Mouse (Mus musculus) thymus, adult 2 months (tissue): ENCODE measurements around the gene Eif5b. TPM values are rescaled to one million over a fixed set of nuclear protein-coding genes. Genes with fewer than 3 reads are reported as not detected.

Experiments used
- DNase-seq: peaks from one replicate; pipeline ENCODE4 v3.0.0; 2021
- H3K27ac ChIP-seq: fragments of 200-500 bp; 2 replicates; pipeline ENCODE4 v1.5.1; 2012; ENCODE audit warnings: low read length, control low read depth; ENCODE audit not compliant: control insufficient read depth, insufficient read depth
- H3K27me3 ChIP-seq: fragments of 200-500 bp; 2 replicates; pipeline ENCODE4 v1.6.1; 2012; ENCODE audit warnings: mild to moderate bottlenecking, low read length, moderate library complexity, mixed read lengths; ENCODE audit not compliant: control insufficient read depth, insufficient read depth
- H3K36me3 ChIP-seq: fragments of 200-500 bp; 2 replicates; pipeline ENCODE4 v1.6.1; 2012; ENCODE audit warnings: mild to moderate bottlenecking, low read length, moderate library complexity; ENCODE audit not compliant: control insufficient read depth, insufficient read depth
- H3K4me1 ChIP-seq: fragments of 200-500 bp; replicated peaks from 2 replicates; pipeline ENCODE4 v1.6.1; 2012; ENCODE audit warnings: low read length; ENCODE audit not compliant: control insufficient read depth, insufficient read depth
- H3K4me3 ChIP-seq: fragments of 200-500 bp; 2 replicates; pipeline ENCODE4 v1.5.1; 2012; ENCODE audit warnings: mild to moderate bottlenecking, low read length, control low read depth, moderate library complexity; ENCODE audit not compliant: control insufficient read depth, insufficient read depth
- CTCF ChIP-seq: fragments of 200-500 bp; IDR thresholded peaks from 2 replicates; pipeline ENCODE4 v1.5.1; 2012; ENCODE audit warnings: mild to moderate bottlenecking, control low read depth, low read length, moderate library complexity, borderline replicate concordance; ENCODE audit not compliant: control insufficient read depth, poor library complexity, insufficient read depth; ENCODE audit errors: extremely low read depth
- POLR2A ChIP-seq: fragments of 200-500 bp; IDR thresholded peaks from 2 replicates; pipeline ENCODE4 v1.6.1; 2012; ENCODE audit warnings: mild to moderate bottlenecking, low read length, control low read depth, moderate library complexity; ENCODE audit not compliant: control insufficient read depth, poor library complexity, insufficient read depth; ENCODE audit errors: extremely low read depth
- WGBS: fragments of 180-500 bp; shearing (Covaris S2); methylation state at CpG from one replicate; pipeline ENCODE4 v1.1.7; 2018; 5-methylcytosine and 5-hydroxymethylcytosine counted together
- polyA plus RNA-seq: library from polyadenylated mRNA; depleted of rRNA; stranded (reverse); fragments of >200 nt; gene quantifications from 2 replicates; pipeline ENCODE4 v1.2.3, GENCODE M21; 2012; rRNA removed

Eif5b gene
- 5.1 and 6.7 TPM in 2 replicates for polyA plus RNA-seq

DNA sequence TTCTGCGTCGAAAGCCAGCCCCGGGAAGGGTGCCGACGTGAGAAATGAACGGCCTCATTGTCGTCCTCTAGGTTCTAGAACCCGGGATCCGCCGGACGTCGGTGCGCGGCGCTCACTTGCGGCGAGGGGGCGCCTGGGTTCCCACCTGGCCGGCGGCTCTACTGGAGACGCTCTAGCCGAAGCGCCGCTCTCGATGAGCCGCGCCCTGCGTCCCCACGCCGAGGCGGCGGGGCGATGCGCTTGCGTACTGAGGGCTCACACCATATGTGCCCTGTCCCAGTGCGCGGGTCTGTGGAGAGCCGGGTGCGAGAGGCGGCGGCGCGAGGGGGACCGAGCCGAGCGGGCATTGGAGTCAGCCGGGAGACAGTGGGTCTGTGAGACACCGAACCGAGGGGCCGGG is at the start of gene Eif5b, which contains the start of gene Txndc9:
Eif5b (plus strand) TSS at position 144 of the 400 bp plus-strand sequence.
Txndc9 (minus strand) TSS at position 27 of the 400 bp plus-strand sequence.
- peak; percentile 96 for DNase-seq
- H3K27ac ChIP-seq: peak within 1 kb of the TSS; percentile 71
- peak within 1 kb of the TSS; percentile 83 for H3K4me3 ChIP-seq
- 0 out of 2 replicates have a peak, but pooled peaks cover 2% of the 10 kb centered on the region for H3K4me1 ChIP-seq
- under 1% methylated on average over 50 of the region's 50 CpGs for WGBS
- H3K27me3 ChIP-seq: no peaks in the 10 kb centered on the region
- H3K36me3 ChIP-seq: peaks cover 21% of the 10 kb centered on the region
- peak; percentile 82 for TF ChIP-seq CTCF
- TF ChIP-seq POLR2A: peak; percentile 59; the same call in 1 of the 2 replicates

DNA sequence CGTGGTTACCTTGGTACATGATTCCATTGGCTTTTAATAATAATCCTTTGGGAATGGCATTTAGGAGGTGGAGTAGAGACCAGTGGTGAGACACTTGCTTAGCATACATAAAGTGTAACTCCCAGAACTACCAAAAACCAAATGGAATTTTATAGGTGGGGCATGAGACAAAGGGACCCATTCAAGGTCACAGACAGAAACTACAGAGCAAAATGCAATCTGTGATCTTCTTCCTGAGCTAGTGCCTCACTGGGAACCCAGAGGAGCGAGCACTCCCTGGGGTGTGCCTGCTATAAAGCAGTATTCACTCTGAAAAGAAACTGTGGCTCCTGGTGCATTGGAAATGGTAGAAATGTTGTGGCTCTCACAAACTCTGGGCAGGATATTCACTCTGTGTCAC is 48.9 kb upstream of the Eif5b start:
- TF ChIP-seq POLR2A (no peak), CTCF (no peak)
- Histone ChIP-seq H3K36me3 (no peaks in the 10 kb centered on the region), H3K4me1 (no peaks in the 10 kb centered on the region), H3K4me3 (no peak overlapping the region), H3K27me3 (no peaks in the 10 kb centered on the region), H3K27ac (no peak overlapping the region)
- no peak for DNase-seq
- 74% methylated on average over 2 of the region's 2 CpGs for WGBS

GRCm38 (mm10) chr1:37954786-37955185 is 43.0 kb upstream of the Eif5b start:
- Histone ChIP-seq H3K27me3 (no peaks in the 10 kb centered on the region), H3K4me3 (no peak overlapping the region)
- 96% methylated on average over 7 of the region's 7 CpGs for WGBS

DNA sequence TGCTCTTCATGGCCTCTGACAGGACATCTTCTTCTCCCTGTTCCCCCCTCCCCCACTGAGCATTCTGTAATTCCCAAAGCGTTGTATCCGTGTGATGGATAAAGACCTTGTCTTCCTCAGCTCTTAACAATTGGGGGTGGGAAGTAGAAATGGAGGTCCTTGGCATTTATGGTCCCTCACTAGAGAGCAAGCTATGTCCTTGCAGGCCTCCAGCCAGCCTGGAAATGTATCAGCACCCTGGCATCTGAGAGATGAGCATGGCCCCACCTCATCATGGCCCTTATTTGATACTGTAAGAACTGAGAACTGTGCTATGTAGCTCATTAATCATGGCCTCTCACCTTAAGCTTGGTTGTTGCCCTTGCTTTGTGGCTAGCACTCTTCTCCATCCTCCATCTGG is 42.6 kb upstream of the Eif5b start:
- H3K4me1 ChIP-seq: no peaks in the 10 kb centered on the region
- no peak for TF ChIP-seq POLR2A
- TF ChIP-seq CTCF: no peak
- no peaks in the 10 kb centered on the region for H3K36me3 ChIP-seq
- no peaks in the 10 kb centered on the region for H3K27me3 ChIP-seq
- no peak overlapping the region for H3K27ac ChIP-seq
- WGBS: 98% methylated on average over 2 of the region's 2 CpGs
- DNase-seq: no peak
- no peak overlapping the region for H3K4me3 ChIP-seq

More at GRCm38 (mm10) chr1:37954786-37955185, 43.0 kb upstream of the Eif5b start:
- no peak overlapping the region for H3K27ac ChIP-seq
- no peaks in the 10 kb centered on the region for H3K4me1 ChIP-seq
- TF ChIP-seq POLR2A (no peak), CTCF (no peak)
- no peaks in the 10 kb centered on the region for H3K36me3 ChIP-seq
- DNase-seq: no peak

- H3K4me3 ChIP-seq: no peak overlapping the region
- no peak overlapping the region for H3K27ac ChIP-seq
- TF ChIP-seq POLR2A (no peak), CTCF (no peak)
- H3K27me3 ChIP-seq: no peaks in the 10 kb centered on the region
- no peaks in the 10 kb centered on the region for H3K36me3 ChIP-seq
- no peak for DNase-seq
- WGBS: 5% methylated on average over 3 of the region's 3 CpGs
- no peaks in the 10 kb centered on the region for H3K4me1 ChIP-seq
Observed at GRCm38 (mm10) chr1:37956690-37957431, 40.9 kb upstream of the Eif5b start.

- TF ChIP-seq POLR2A (no peak), CTCF (no peak)
- 91% methylated on average over 5 of the region's 5 CpGs for WGBS
- H3K36me3 ChIP-seq: no peaks in the 10 kb centered on the region
- DNase-seq: no peak
- H3K4me1 ChIP-seq: no peaks in the 10 kb centered on the region
- no peak within 1 kb of the TSS for H3K27ac ChIP-seq
- no peak within 1 kb of the TSS for H3K4me3 ChIP-seq
- no peaks in the 10 kb centered on the region for H3K27me3 ChIP-seq
Observed at GRCm38 (mm10) chr1:37957659-37958058, 40.2 kb upstream of the Eif5b start, which contains the start of gene Lyg1. Gene Lyg1 (minus strand): TSS chr1:37957759.
